Mouse (Mus musculus) MEL (cell line): ENCODE measurements around the gene Cd48. TPM values are rescaled to one million over a fixed set of nuclear protein-coding genes. Genes with fewer than 3 reads are reported as not detected.
A peak's percentile ranks its signal among the peaks of the same experiment; 100 is the strongest.

Experiments
- DNase-seq: peaks from one replicate; pipeline ENCODE4 v3.0.0; 2011; ENCODE audit warnings: low read depth, low spot score
- H3K27ac ChIP-seq: 2 replicates; pipeline ENCODE4 v1.5.1; 2012; ENCODE audit warnings: low read depth, mild to moderate bottlenecking, control low read depth, low read length, moderate library complexity; ENCODE audit not compliant: control insufficient read depth
- H3K27me3 ChIP-seq, 2 experiments: fragments of 150-350 bp in 1 of 2; sonication (generic) in 1 of 2; 2 replicates each; pipeline ENCODE4 v1.6.1; 2012; ENCODE audit warnings: low read length in 2 of 2, mild to moderate bottlenecking in 2 of 2, improper control_type of control experiment in 1 of 2, moderate library complexity in 1 of 2; ENCODE audit not compliant: insufficient read depth in 2 of 2, control insufficient read depth in 1 of 2
- H3K36me3 ChIP-seq, 2 experiments: 2 replicates each; pipeline ENCODE4 v1.6.1; 2012 to 2014; ENCODE audit warnings: low read length in 2 of 2, improper control_type of control experiment in 1 of 2, inconsistent platforms in 1 of 2, mild to moderate bottlenecking in 1 of 2; ENCODE audit not compliant: insufficient read depth in 2 of 2, control insufficient read depth in 1 of 2
- H3K4me1 ChIP-seq, 2 experiments: fragments of 150-350 bp in 1 of 2; sonication (generic) in 1 of 2; 2 replicates each; pipeline ENCODE4 v1.6.1; 2012; ENCODE audit warnings: low read length in 2 of 2, improper control_type of control experiment in 1 of 2, mild to moderate bottlenecking in 1 of 2; ENCODE audit not compliant: insufficient read depth in 2 of 2, control insufficient read depth in 1 of 2
- H3K4me3 ChIP-seq, 2 experiments: fragments of 150-350 bp in 1 of 2; sonication (generic) in 1 of 2; 2 replicates each; pipeline ENCODE4 v1.5.1; 2012; ENCODE audit warnings: low read depth in 2 of 2, low read length in 2 of 2, mild to moderate bottlenecking in 2 of 2, moderate library complexity in 2 of 2, control low read depth in 1 of 2, improper control_type of control experiment in 1 of 2; ENCODE audit not compliant: control insufficient read depth in 1 of 2, insufficient read depth in 1 of 2
- H3K79me2 ChIP-seq: 2 replicates; pipeline ENCODE4 v1.6.1; 2012; ENCODE audit warnings: mild to moderate bottlenecking, low read length, moderate library complexity; ENCODE audit not compliant: control insufficient read depth, poor library complexity, insufficient read depth
- H3K9ac ChIP-seq: 2 replicates; pipeline ENCODE4 v1.6.1; 2012; ENCODE audit warnings: low read depth, mild to moderate bottlenecking, control low read depth, low read length, moderate library complexity; ENCODE audit not compliant: control insufficient read depth, poor library complexity, severe bottlenecking
- H3K9me3 ChIP-seq: fragments of 150-350 bp; sonication (generic); replicated peaks from 2 replicates; pipeline ENCODE4 v1.6.1; 2012; ENCODE audit warnings: mild to moderate bottlenecking, low read length, improper control_type of control experiment, moderate library complexity; ENCODE audit not compliant: insufficient read depth
- BHLHE40 ChIP-seq: IDR thresholded peaks from 2 replicates; pipeline ENCODE4 v1.6.1; 2012; ENCODE audit warnings: low read depth, mild to moderate bottlenecking, inconsistent platforms, low read length, improper control_type of control experiment, borderline replicate concordance
- CHD2 ChIP-seq: IDR thresholded peaks from 2 replicates; pipeline ENCODE4 v1.6.1; 2011; ENCODE audit warnings: low read length, improper control_type of control experiment
- ELF1 ChIP-seq: IDR thresholded peaks from 2 replicates; pipeline ENCODE4 v1.6.1; 2014; ENCODE audit warnings: low read depth, mild to moderate bottlenecking, inconsistent platforms, low read length, improper control_type of control experiment, moderate library complexity
- EP300 ChIP-seq, 2 experiments: IDR thresholded peaks; 2 replicates each; pipeline ENCODE4 v1.6.1; 2011; ENCODE audit warnings: improper control_type of control experiment in 2 of 2, low read length in 2 of 2, low read depth in 1 of 2, mild to moderate bottlenecking in 1 of 2
- ETS1 ChIP-seq: IDR thresholded peaks from 2 replicates; pipeline ENCODE4 v1.6.1; 2012; ENCODE audit warnings: low read depth, mild to moderate bottlenecking, inconsistent platforms, low read length, improper control_type of control experiment, moderate library complexity
- GABPA ChIP-seq: IDR thresholded peaks from 2 replicates; pipeline ENCODE4 v1.6.1; 2012; ENCODE audit warnings: low read depth, mild to moderate bottlenecking, inconsistent platforms, low read length, improper control_type of control experiment, moderate library complexity
- GATA1 ChIP-seq: IDR thresholded peaks from 2 replicates; pipeline ENCODE4 v1.6.1; 2011; ENCODE audit warnings: low read depth, low read length, improper control_type of control experiment
- JUND ChIP-seq: IDR thresholded peaks from 2 replicates; pipeline ENCODE4 v1.6.1; 2011; ENCODE audit warnings: low read depth, mild to moderate bottlenecking, improper control_type of control experiment, low read length
- KAT2A ChIP-seq: conservative IDR thresholded peaks from 2 replicates; pipeline ENCODE4 v1.6.1; 2012; ENCODE audit warnings: low read depth, low read length, improper control_type of control experiment, inconsistent platforms
- MAFK ChIP-seq: IDR thresholded peaks from 2 replicates; pipeline ENCODE4 v1.6.1; 2011; ENCODE audit warnings: low read depth, mild to moderate bottlenecking, low read length, improper control_type of control experiment, borderline replicate concordance
- MAX ChIP-seq: IDR thresholded peaks from 2 replicates; pipeline ENCODE4 v1.6.1; 2011; ENCODE audit warnings: low read length, improper control_type of control experiment
- MAZ ChIP-seq: IDR thresholded peaks from 2 replicates; pipeline ENCODE4 v1.6.1; 2012; ENCODE audit warnings: low read depth, mild to moderate bottlenecking, inconsistent platforms, low read length, improper control_type of control experiment
- MXI1 ChIP-seq: IDR thresholded peaks from 2 replicates; pipeline ENCODE4 v1.6.1; 2011; ENCODE audit warnings: mild to moderate bottlenecking, low read depth, low read length, improper control_type of control experiment
- MYB ChIP-seq: IDR thresholded peaks from 2 replicates; pipeline ENCODE4 v1.6.1; 2011; ENCODE audit warnings: mild to moderate bottlenecking, low read depth, low read length, improper control_type of control experiment
- MYC ChIP-seq: IDR thresholded peaks from 2 replicates; pipeline ENCODE4 v1.6.1; 2011; ENCODE audit warnings: low read depth, mild to moderate bottlenecking, low read length, improper control_type of control experiment, moderate library complexity
- RCOR1 ChIP-seq: IDR thresholded peaks from 2 replicates; pipeline ENCODE4 v1.6.1; 2012; ENCODE audit warnings: low read depth, mild to moderate bottlenecking, inconsistent platforms, low read length, improper control_type of control experiment
- SIN3A ChIP-seq: IDR thresholded peaks from 2 replicates; pipeline ENCODE4 v1.6.1; 2012; ENCODE audit warnings: low read length, improper control_type of control experiment, inconsistent platforms
- SMC3 ChIP-seq: IDR thresholded peaks from 2 replicates; pipeline ENCODE4 v1.6.1; 2011; ENCODE audit warnings: low read depth, low read length, improper control_type of control experiment
- TAL1 ChIP-seq: IDR thresholded peaks from 2 replicates; pipeline ENCODE4 v1.6.1; 2012; ENCODE audit warnings: mild to moderate bottlenecking, inconsistent platforms, low read length, moderate library complexity, mixed read lengths
- TBP ChIP-seq: IDR thresholded peaks from 2 replicates; pipeline ENCODE4 v1.8.0; 2011; ENCODE audit warnings: low read depth, low read length, improper control_type of control experiment
- TCF12 ChIP-seq: IDR thresholded peaks from 2 replicates; pipeline ENCODE4 v1.6.1; 2014; ENCODE audit warnings: low read depth, mild to moderate bottlenecking, inconsistent platforms, low read length, improper control_type of control experiment, moderate library complexity
- ZC3H11A ChIP-seq: IDR thresholded peaks from 2 replicates; pipeline ENCODE4 v1.6.1; 2012; ENCODE audit warnings: low read depth, mild to moderate bottlenecking, inconsistent platforms, low read length, improper control_type of control experiment
- ZNF384 ChIP-seq: IDR thresholded peaks from 2 replicates; pipeline ENCODE4 v1.6.1; 2012; ENCODE audit warnings: low read depth, mild to moderate bottlenecking, inconsistent platforms, low read length, improper control_type of control experiment
- polyA plus RNA-seq, 2 experiments: library from polyadenylated mRNA; stranded (reverse) in 1 of 2; unstranded in 1 of 2; fragments of >175 nt in 1 of 2; fragments of >200 nt in 1 of 2; gene quantifications; 2 replicates each; pipeline versions ENCODE4 v1.2.1 to v1.2.4; 2012; ENCODE audit warnings: low replicate concordance in 2 of 2, low read depth in 1 of 2; ENCODE audit not compliant: insufficient read length in 2 of 2, insufficient read depth in 1 of 2, missing spikeins in 1 of 2
- total RNA-seq: library from RNA; depleted of rRNA; stranded (reverse); fragments of 300-350 nt; gene quantifications from 2 replicates; pipeline ENCODE4 v1.2.3, GENCODE M21; 2012

Cd48 gene
- total and polyA plus RNA-seq, 3 experiments = 64.6 to 84.6 TPM; not detected in 1

DNA sequence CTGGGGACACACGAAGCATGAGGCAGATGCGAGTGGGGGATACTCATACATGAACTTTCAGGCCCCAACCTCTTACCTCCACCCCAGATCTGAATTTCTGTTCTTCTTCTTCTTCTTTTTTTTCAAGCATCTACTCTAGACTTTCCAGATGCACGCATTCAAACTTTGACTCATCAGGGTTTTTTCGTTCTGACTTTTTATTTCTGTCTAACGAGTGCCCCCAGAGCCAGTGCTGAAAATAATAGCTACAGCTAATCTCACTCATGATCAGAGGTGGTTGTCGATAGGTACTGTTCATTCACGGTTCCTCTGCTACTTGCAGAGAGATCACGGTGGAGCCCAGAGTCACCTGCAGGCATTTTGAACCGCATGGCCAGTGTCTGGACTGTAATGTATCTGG, 3.1 kb downstream of the Cd48 start (continued):
- no peak for TF ChIP-seq ZC3H11A

DNA sequence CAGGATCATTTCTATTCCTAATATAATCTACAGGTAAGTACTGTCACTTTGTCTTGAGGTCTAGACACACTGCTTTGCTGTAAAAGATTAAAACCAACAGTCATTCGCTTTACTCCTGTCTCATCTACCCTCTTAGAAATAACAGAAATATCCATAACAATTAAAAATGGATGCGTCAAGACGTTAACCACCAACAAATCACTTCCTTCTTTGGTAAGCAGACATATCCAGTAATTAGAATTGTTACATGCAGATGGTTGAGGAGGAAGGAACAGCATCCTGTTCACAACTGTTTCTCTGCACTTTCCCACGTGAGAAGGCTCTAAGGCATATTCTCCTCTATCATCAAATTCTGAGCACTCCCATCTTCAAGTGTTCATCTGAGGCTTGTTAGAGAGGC, 5.5 kb downstream of the Cd48 start:
- peaks cover 20 to 31% of the 10 kb centered on the region in 2 experiments for H3K4me1 ChIP-seq
- peaks cover 9 to 47% of the 10 kb centered on the region in 2 experiments; a peak in 3 of 4 replicates for H3K36me3 ChIP-seq
- peak overlapping the region; percentile 59 for H3K27ac ChIP-seq
- DNase-seq = peak; percentile 63
- H3K9ac ChIP-seq = no peak overlapping the region
- TF ChIP-seq MAX (no peak; the same call in 1 of the 2 replicates), CHD2 (no peak), TAL1 (peak; percentile 28), MAFK (no peak), KAT2A (no peak), MYB (peak; percentile 91), MAZ (no peak), MXI1 (peak; percentile 47; the same call in 1 of the 2 replicates), GABPA (no peak), JUND (no peak), SMC3 (no peak), ZNF384 (0 out of 2 replicates have a peak, but pooled peaks have one; percentile 38), ELF1 (peak; percentile 17; the same call in 1 of the 2 replicates), TBP (0 out of 2 replicates have a peak, but pooled peaks have one; percentile 19), ETS1 (peak; percentile 74), SIN3A (peak; percentile 59; the same call in 1 of the 2 replicates), TCF12 (peak; percentile 74), BHLHE40 (no peak), RCOR1 (peak; percentile 85), MYC (peak; percentile 73), GATA1 (peak; percentile 78), EP300 (IDR thresholded peaks at IDR 0.05; ENCODE audit: low read depth in 1 of 2, low read length in 2 of 2) (peak; percentile 83 to 93)
- H3K27me3 ChIP-seq = no peaks in the 10 kb centered on the region
- H3K79me2 ChIP-seq = peaks cover 35% of the 10 kb centered on the region
- H3K9me3 ChIP-seq = no peaks in the 10 kb centered on the region
- no peak overlapping the region for H3K4me3 ChIP-seq
